Mouse (Mus musculus): ENCODE results near the gene Lrba. TPM values are rescaled to one million over a fixed set of nuclear protein-coding genes. Genes with fewer than 3 reads are reported as not detected.

Lrba gene
- polyA plus RNA-seq, 1 experiment from 2014 or later, result 4.8 TPM

- ATAC-seq (ENCODE audit: low FRiP score, low read depth), result no peak
- Histone ChIP-seq H3K4me1 (0 out of 2 replicates have a peak, but pooled peaks cover 7% of the 10 kb centered on the region), H3K9me3 (no peaks in the 10 kb centered on the region), H3K36me3 (no peaks in the 10 kb centered on the region), H3K27me3 (replicated peaks) (no peaks in the 10 kb centered on the region), H3K4me2 (replicated peaks) (no peak overlapping the region), H3K27ac (no peak overlapping the region), H3K9ac (no peak overlapping the region), H3K4me3 (no peak overlapping the region)
- WGBS, result 90% methylated on average over 1 of the region's 1 CpGs
Measured at GRCm38 (mm10) chr3:86756548-86756947, 532.1 kb downstream of the Lrba start.

GRCm38 (mm10) chr3:86758727-86759126 lies 534.2 kb downstream of the Lrba start:
- no peaks in the 10 kb centered on the region for H3K36me3 ChIP-seq
- no peak overlapping the region for H3K4me3 ChIP-seq
- WGBS, result 73% methylated on average over 6 of the region's 6 CpGs
- no peaks in the 10 kb centered on the region for H3K9me3 ChIP-seq
- no peak overlapping the region for H3K27ac ChIP-seq
- H3K4me1 ChIP-seq, result 0 out of 2 replicates have a peak, but pooled peaks cover 7% of the 10 kb centered on the region
- H3K9ac ChIP-seq, result no peak overlapping the region
- H3K4me2 ChIP-seq (replicated peaks), result no peak overlapping the region
- ATAC-seq (ENCODE audit: low FRiP score, low read depth), result no peak
- no peaks in the 10 kb centered on the region for H3K27me3 ChIP-seq (replicated peaks)

GRCm38 (mm10) chr3:86759383-86759782 lies 534.9 kb downstream of the Lrba start:
- no peak overlapping the region for H3K4me3 ChIP-seq
- no peak overlapping the region for H3K27ac ChIP-seq
- ATAC-seq (ENCODE audit: low FRiP score, low read depth), result no peak
- 0 out of 2 replicates have a peak, but pooled peaks cover 5% of the 10 kb centered on the region for H3K4me1 ChIP-seq
- WGBS, result 81% methylated on average over 1 of the region's 1 CpGs
- no peak overlapping the region for H3K4me2 ChIP-seq (replicated peaks)
- H3K9ac ChIP-seq, result no peak overlapping the region
- no peaks in the 10 kb centered on the region for H3K36me3 ChIP-seq
- no peaks in the 10 kb centered on the region for H3K27me3 ChIP-seq (replicated peaks)
- no peaks in the 10 kb centered on the region for H3K9me3 ChIP-seq

DNA sequence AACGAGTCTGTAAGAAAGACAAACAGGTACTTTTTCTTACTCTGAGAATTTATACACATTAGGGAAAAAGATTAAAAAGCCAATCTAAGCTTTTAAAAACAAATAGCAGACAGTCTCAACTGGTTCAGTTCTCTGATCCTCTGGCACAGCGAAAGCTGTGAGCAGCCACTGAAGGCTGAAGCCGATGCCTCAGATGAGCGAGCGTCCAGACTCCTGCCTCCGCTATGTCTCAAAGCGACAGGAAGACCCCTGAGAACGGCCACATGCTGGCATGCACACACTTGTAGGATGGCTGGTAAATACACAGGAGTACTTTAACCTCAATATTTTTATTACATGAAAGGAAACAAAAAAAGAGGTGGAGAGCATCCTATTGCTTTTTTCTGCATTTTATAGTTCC lies 535.4 kb downstream of the Lrba start:
- Histone ChIP-seq H3K27me3 (replicated peaks) (no peaks in the 10 kb centered on the region), H3K9ac (no peak overlapping the region), H3K9me3 (no peaks in the 10 kb centered on the region), H3K27ac (no peak overlapping the region), H3K4me2 (replicated peaks) (0 out of 2 replicates have a peak overlapping the region, but pooled peaks have one; percentile 17), H3K36me3 (no peaks in the 10 kb centered on the region), H3K4me1 (0 out of 2 replicates have a peak, but pooled peaks cover under 1% of the 10 kb centered on the region), H3K4me3 (no peak overlapping the region)
- ATAC-seq (ENCODE audit: low FRiP score, low read depth), result no peak
- WGBS, result 62% methylated on average over 8 of the region's 8 CpGs

DNA sequence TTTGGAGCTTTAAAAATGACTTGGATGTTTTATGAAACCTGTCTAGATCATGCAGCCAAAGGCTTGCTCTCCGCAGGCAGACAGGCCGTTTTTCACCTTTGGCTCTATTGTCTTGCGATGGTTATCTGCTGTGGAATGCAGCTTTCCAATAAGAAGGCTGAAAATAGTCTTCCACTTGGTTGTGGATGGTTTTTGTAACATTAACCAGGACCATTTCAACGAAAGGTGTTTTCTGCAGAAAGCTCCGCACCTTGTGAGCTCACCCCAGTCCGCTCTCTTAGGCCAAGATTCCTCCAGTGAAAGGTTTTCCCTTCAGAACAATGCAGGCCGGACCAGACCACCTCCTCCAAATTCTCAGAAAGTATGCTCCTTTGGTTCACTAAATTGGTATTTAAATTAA lies 536.0 kb downstream of the Lrba start:
- ATAC-seq (ENCODE audit: low FRiP score, low read depth), result no peak
- H3K27ac ChIP-seq, result no peak overlapping the region
- no peak overlapping the region for H3K4me2 ChIP-seq (replicated peaks)
- H3K27me3 ChIP-seq (replicated peaks), result no peaks in the 10 kb centered on the region
- no peak overlapping the region for H3K9ac ChIP-seq
- H3K9me3 ChIP-seq, result no peaks in the 10 kb centered on the region
- H3K4me1 ChIP-seq, result no peaks in the 10 kb centered on the region
- H3K36me3 ChIP-seq, result no peaks in the 10 kb centered on the region
- 65% methylated on average over 7 of the region's 7 CpGs for WGBS
- no peak overlapping the region for H3K4me3 ChIP-seq

- ATAC-seq (ENCODE audit: low FRiP score, low read depth), result peak; percentile 84; the same call in 1 of the 2 replicates
- WGBS, result 54% methylated on average over 9 of the region's 9 CpGs
- Histone ChIP-seq H3K27me3 (replicated peaks) (no peaks in the 10 kb centered on the region), H3K9ac (no peak overlapping the region), H3K36me3 (no peaks in the 10 kb centered on the region), H3K27ac (no peak overlapping the region), H3K4me3 (no peak overlapping the region), H3K4me1 (no peaks in the 10 kb centered on the region), H3K9me3 (no peaks in the 10 kb centered on the region), H3K4me2 (replicated peaks) (no peak overlapping the region)
Measured at GRCm38 (mm10) chr3:86761095-86762035, 536.9 kb downstream of the Lrba start.

DNA sequence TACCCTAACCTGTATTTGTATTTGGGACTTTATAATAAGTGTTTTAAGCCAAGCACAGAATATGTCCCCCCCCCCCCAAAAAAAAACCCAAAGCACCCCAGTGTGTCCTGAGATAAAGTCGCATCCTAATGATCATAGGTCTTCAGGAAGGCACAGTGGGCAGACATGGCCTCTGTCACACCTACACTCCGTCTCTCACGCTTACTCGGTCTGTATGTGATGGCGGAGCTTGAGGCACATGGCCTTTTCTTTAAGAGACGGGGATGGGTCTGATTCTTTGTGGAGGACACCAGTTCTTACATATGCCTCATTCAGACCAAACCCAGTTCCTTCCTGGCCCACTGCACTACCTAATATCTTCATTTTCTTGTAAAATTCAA lies 537.5 kb downstream of the Lrba start:
- H3K9me3 ChIP-seq, result no peaks in the 10 kb centered on the region
- H3K4me3 ChIP-seq, result no peak overlapping the region
- WGBS, result 85% methylated on average over 6 of the region's 6 CpGs
- H3K27ac ChIP-seq, result no peak overlapping the region
- no peak overlapping the region for H3K9ac ChIP-seq
- no peak overlapping the region for H3K4me2 ChIP-seq (replicated peaks)
- no peaks in the 10 kb centered on the region for H3K36me3 ChIP-seq
- H3K27me3 ChIP-seq (replicated peaks), result no peaks in the 10 kb centered on the region
- ATAC-seq (ENCODE audit: low FRiP score, low read depth), result no peak
- no peaks in the 10 kb centered on the region for H3K4me1 ChIP-seq

- Histone ChIP-seq H3K27ac (no peak overlapping the region), H3K4me1 (no peaks in the 10 kb centered on the region), H3K27me3 (replicated peaks) (no peaks in the 10 kb centered on the region), H3K9ac (no peak overlapping the region), H3K36me3 (no peaks in the 10 kb centered on the region), H3K4me2 (replicated peaks) (no peak overlapping the region), H3K4me3 (no peak overlapping the region), H3K9me3 (no peaks in the 10 kb centered on the region)
- WGBS, result 80% methylated on average over 4 of the region's 4 CpGs
- no peak for ATAC-seq (ENCODE audit: low FRiP score, low read depth)
Measured at GRCm38 (mm10) chr3:86762456-86762855, 538.0 kb downstream of the Lrba start.

DNA sequence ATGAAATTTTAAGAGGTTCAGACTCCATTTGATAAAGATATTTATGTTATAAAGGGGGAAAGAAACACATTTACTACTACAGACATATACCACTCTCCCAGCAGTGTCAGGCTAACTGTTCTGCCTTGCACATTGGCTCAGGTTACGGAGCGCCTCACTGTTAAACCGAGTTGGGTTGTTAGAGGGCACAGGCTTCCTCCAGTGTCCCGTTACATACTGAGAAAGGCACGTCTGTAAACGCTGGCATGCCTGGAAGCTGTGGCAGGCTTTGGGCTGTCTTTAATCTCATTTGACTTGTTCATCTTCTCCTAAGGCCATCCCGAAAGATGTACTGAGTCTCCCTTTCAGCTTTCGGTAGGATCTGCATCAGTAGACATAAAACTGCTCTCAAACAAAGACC lies 544.1 kb downstream of the Lrba start:
- H3K4me3 ChIP-seq, result no peak overlapping the region
- H3K4me1 ChIP-seq, result peaks cover 13% of the 10 kb centered on the region
- 19% methylated on average over 8 of the region's 8 CpGs for WGBS
- no peaks in the 10 kb centered on the region for H3K36me3 ChIP-seq
- H3K27ac ChIP-seq, result no peak overlapping the region
- ATAC-seq (ENCODE audit: low FRiP score, low read depth), result no peak; the same call in 1 of the 2 replicates
- H3K9ac ChIP-seq, result no peak overlapping the region
- H3K9me3 ChIP-seq, result no peaks in the 10 kb centered on the region
- no peaks in the 10 kb centered on the region for H3K27me3 ChIP-seq (replicated peaks)
- H3K4me2 ChIP-seq (replicated peaks), result no peak overlapping the region

GRCm38 (mm10) chr3:86768969-86769368 lies 544.5 kb downstream of the Lrba start:
- Histone ChIP-seq H3K9ac (no peak overlapping the region), H3K36me3 (no peaks in the 10 kb centered on the region), H3K27ac (no peak overlapping the region), H3K4me1 (peaks cover 13% of the 10 kb centered on the region), H3K9me3 (no peaks in the 10 kb centered on the region), H3K4me2 (replicated peaks) (no peak overlapping the region), H3K27me3 (replicated peaks) (no peaks in the 10 kb centered on the region), H3K4me3 (no peak overlapping the region)
- no peak for ATAC-seq (ENCODE audit: low FRiP score, low read depth)
- 47% methylated on average over 6 of the region's 6 CpGs for WGBS

DNA sequence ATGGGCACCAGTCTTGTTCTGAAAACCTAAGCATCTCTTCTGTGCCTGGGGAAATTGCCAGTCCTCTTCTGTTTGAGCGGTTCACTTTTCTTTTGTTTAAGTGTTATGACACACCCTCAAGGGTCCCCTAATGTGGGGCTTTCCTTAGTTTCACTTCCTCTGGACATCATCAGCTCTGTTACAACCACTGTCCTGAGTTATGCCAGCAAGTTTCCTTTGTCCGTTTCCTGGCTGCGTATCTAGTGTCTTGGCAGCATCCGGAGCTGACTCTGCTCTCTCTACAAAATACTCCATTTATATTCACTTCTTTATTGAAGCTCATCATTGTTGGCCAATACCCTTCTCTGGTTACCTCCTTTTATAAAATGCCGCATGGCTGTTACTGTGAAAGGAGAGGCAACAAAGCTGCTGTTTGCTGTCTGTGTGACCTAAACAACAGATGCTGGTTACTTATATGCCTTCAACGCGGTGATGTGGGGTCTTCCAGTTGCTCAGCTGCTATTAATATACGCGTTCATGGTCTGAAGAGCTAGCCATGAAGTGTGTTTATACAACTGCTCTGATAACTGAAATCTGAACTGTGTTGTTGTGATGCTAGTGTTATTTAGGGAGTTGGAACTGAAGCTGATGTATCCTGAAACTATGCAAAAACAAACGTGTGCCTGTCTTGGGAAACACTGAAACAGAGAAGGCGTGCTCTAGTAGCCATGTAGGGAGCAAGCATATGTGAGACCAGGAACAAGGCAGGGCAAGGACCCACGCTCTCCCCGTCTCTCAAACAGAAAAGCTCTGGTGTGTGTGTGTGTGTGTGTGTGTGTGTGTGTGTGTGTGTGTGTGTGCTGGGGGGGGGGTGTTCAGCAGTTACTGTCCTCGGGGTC lies 550.3 kb downstream of the Lrba start:
- Histone ChIP-seq H3K9ac (no peak overlapping the region), H3K4me1 (peaks cover 18% of the 10 kb centered on the region), H3K4me2 (replicated peaks) (peak overlapping the region; percentile 22), H3K36me3 (0 out of 2 replicates have a peak, but pooled peaks cover 4% of the 10 kb centered on the region), H3K9me3 (no peaks in the 10 kb centered on the region), H3K27ac (0 out of 2 replicates have a peak overlapping the region, but pooled peaks have one; percentile 10), H3K27me3 (replicated peaks) (no peaks in the 10 kb centered on the region), H3K4me3 (no peak overlapping the region)
- ATAC-seq (ENCODE audit: low FRiP score, low read depth), result peak; percentile 31; the same call in 1 of the 2 replicates
- 52% methylated on average over 14 of the region's 14 CpGs for WGBS

GRCm38 (mm10) chr3:86775444-86775828 lies 551.0 kb downstream of the Lrba start:
- peaks cover 17% of the 10 kb centered on the region for H3K4me1 ChIP-seq
- peaks cover 4% of the 10 kb centered on the region; the same call in 1 of the 2 replicates for H3K36me3 ChIP-seq
- H3K27me3 ChIP-seq (replicated peaks), result no peaks in the 10 kb centered on the region
- peak; percentile 31; the same call in 1 of the 2 replicates for ATAC-seq (ENCODE audit: low FRiP score, low read depth)
- H3K4me3 ChIP-seq, result no peak overlapping the region
- 83% methylated on average over 6 of the region's 6 CpGs for WGBS
- H3K27ac ChIP-seq, result 0 out of 2 replicates have a peak overlapping the region, but pooled peaks have one; percentile 10
- H3K9ac ChIP-seq, result no peak overlapping the region
- no peak overlapping the region for H3K4me2 ChIP-seq (replicated peaks)
- H3K9me3 ChIP-seq, result no peaks in the 10 kb centered on the region
